Mouse (Mus musculus): ENCODE data around the gene Med16.

- TF ChIP-seq CTCF (IDR thresholded peaks at IDR 0.05; ENCODE audit: extremely low read depth, insufficient read depth, low read length) (no peak), POLR2A (IDR thresholded peaks at IDR 0.05; ENCODE audit: extremely low read depth, insufficient read depth, low read length) (no peak)
Measured at GRCm38 (mm10) chr10:79889386-79889785, 19.3 kb downstream of the Med16 start.

All from cortical plate, adult 2 months (tissue).